Mouse (Mus musculus): ENCODE results near the gene Tspan4.
"Not testable (repeated sequence)": the region's sequence is repeated elsewhere in the genome, so short reads cannot be mapped to it uniquely, and the experiment has no call there.

The Tspan4 gene

GRCm38 (mm10) chr7:141439140-141439679 lies 35.8 kb upstream of the Tspan4 start:
- DNase-seq = no peak

GRCm38 (mm10) chr7:141439811-141440210 lies 35.2 kb upstream of the Tspan4 start:
- DNase-seq = no peak

- peak; percentile 78 for DNase-seq
These were observed 34.4 kb upstream of the Tspan4 start for GRCm38 (mm10) chr7:141440613-141441012.

- DNase-seq = no peak
These were observed 33.6 kb upstream of the Tspan4 start for GRCm38 (mm10) chr7:141441460-141441859.

GRCm38 (mm10) chr7:141442199-141442598 lies 32.8 kb upstream of the Tspan4 start:
- no peak for DNase-seq

GRCm38 (mm10) chr7:141443081-141443821 lies 31.8 kb upstream of the Tspan4 start:
- DNase-seq = no peak

GRCm38 (mm10) chr7:141443828-141444237 lies 31.2 kb upstream of the Tspan4 start, which contains the start of gene Pidd1:
Gene Pidd1 (minus strand): TSS chr7:141444025.
- peak; percentile 85 for DNase-seq

DNA sequence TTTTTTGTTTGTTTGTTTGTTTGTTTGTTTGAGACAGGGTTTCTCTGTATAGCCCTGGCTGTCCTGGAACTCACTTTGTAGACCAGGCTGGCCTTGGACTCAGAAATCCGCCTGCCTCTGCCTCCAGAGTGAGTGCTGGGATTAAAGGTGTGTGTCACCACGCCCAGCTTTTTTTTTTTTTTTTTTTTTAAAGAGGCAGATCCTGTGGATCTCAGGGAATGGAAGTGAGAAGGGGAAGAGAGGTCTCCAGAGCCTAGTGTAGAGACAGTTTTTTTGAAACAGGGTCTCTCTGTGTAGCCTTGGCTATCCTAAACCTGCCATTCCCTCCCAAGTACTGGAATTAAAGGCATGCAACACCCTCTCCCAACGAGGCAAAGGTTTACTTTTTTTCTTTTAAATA lies 28.7 kb upstream of the Tspan4 start:
- not testable (repeated sequence) for DNase-seq

DNA sequence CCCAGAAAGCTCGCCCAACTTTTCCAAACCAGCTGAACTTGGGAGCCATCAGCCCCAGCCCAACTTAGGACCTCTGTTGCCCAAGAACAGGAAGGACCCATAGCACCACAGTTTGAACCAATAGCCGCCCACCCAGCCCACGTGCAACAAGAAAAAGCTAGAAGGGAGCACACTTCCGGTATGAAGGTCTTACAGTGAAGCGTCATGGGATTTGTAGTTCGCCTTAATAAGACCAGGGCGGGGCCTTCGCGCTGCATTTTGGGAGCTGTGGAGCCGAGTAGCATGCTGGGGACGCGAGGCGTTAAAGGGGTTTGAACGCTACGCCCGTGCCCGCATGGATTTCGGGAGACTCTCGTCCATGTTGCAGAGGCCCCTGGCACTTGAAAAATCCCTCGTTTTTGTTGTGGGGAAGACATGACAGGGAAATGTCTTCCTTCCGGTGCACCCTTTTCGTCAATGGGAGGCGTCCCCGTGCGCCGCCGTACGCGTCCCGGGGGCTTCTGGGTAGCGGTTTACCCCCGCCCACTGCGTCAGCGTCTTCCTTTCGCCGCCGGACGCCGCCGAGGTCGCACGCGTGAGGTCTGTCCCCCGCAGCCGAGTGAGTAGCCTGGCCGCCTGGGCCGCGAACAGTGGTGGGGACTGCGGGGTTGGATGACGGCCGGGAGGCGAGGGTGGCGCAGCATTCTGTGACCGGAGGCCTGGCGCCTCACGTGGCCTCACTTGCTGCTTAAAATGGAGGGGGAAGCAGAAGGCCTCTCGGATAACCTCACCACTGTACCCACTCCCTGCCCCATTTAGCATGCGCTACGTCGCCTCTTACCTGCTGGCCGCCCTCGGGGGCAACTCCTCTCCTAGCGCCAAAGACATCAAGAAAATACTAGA lies 27.7 kb upstream of the Tspan4 start, which contains the start of gene Rplp2:
Gene Rplp2 (plus strand): TSS at position 261 of the 882 bp plus-strand sequence.
- peak; percentile 95 for DNase-seq

GRCm38 (mm10) chr7:141451928-141452327 lies 23.1 kb upstream of the Tspan4 start:
- no peak for DNase-seq

- DNase-seq = no peak
These were observed 21.4 kb upstream of the Tspan4 start for GRCm38 (mm10) chr7:141453636-141454035.

DNA sequence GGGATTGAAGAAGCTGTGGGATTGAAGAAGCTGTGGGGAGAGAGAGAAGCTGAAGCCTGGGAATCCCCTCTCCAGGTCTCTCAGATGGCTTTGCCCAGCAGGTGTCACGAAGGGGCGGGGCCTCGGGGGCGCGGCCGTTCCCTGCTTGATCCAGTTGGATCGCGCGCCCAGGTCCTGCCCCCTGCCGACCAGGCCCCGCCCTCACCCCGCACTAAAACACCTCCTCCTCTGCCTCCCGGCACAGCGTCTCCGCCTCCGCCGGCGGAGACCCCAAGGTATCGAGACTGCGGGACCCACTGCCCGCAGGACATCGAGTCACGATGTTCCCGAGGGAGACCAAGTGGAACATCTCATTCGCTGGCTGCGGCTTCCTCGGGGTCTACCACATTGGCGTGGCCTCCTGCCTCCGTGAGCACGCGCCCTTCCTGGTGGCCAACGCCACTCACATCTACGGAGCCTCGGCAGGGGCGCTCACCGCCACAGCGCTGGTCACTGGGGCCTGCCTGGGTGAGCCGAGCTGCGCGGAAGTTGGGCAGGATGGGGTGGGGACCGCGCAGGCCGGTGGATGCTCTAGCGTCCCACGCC lies 20.0 kb upstream of the Tspan4 start, which contains the start of gene Pnpla2:
Gene Pnpla2 (plus strand): TSS at position 232 of the 585 bp plus-strand sequence.
- DNase-seq = peak; percentile 97

DNA sequence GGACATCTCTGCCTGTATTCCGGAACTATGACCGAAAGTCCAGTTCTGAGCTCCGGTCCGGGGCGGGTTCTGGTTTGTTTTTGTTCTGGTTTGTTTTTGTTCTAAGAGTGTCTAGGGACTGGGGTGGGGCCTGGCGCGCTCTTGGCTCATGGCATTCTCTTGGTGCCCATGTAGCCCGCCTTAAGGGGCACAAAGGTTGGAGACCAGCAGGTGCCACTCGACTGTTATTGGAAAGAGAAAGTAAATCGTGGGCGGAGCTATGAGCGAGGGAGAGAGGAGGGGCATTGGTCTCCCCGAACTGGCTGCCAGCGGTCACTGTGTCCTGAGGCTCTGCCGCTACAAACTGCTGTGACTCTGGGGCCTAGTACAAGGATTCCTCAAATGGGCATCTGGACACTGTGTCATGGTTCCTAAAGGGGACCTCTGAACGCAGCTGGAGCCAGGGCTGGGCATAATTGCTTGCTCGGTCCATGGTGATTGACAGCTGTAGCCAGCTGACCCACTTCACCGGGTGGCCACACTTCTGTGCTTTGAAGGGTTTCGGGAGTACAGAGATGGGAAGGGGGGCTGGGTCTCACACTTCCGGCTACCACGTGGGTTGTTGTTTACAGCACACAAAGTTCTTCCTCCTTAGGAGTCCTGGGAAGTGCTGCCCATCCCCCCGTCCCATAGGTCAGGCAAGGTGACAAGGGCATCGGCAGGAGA lies 19.3 kb upstream of the Tspan4 start:
- peak; percentile 89 for DNase-seq

GRCm38 (mm10) chr7:141456739-141457138 lies 18.3 kb upstream of the Tspan4 start:
- DNase-seq = peak; percentile 4

GRCm38 (mm10) chr7:141457236-141457635 lies 17.8 kb upstream of the Tspan4 start:
- DNase-seq = no peak

GRCm38 (mm10) chr7:141457986-141458660 lies 16.9 kb upstream of the Tspan4 start:
- DNase-seq = peak; percentile 73

- no peak for DNase-seq
These were observed 16.4 kb upstream of the Tspan4 start for GRCm38 (mm10) chr7:141458661-141459060.

GRCm38 (mm10) chr7:141459301-141459711 lies 15.7 kb upstream of the Tspan4 start:
- no peak for DNase-seq

DNA sequence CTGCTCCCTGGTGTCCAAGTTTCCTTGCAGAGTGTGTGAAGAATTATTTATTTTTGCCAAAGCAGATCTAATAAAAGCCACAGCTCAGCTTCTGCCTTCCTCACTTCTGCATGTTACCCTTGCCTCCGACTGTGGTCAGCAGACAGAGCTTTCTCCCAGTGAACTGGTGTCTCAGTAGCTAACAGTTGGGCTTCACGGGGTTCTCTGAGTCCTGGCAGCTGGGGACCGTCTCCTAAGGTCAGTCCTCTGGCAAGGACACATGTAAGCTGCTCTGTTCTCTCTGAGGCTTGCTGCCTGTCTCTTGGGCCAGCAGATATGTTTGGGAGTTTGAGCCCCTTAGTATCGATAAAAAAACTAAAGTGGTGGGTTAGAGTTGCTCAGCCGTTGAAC lies 15.0 kb upstream of the Tspan4 start:
- no peak for DNase-seq

DNA sequence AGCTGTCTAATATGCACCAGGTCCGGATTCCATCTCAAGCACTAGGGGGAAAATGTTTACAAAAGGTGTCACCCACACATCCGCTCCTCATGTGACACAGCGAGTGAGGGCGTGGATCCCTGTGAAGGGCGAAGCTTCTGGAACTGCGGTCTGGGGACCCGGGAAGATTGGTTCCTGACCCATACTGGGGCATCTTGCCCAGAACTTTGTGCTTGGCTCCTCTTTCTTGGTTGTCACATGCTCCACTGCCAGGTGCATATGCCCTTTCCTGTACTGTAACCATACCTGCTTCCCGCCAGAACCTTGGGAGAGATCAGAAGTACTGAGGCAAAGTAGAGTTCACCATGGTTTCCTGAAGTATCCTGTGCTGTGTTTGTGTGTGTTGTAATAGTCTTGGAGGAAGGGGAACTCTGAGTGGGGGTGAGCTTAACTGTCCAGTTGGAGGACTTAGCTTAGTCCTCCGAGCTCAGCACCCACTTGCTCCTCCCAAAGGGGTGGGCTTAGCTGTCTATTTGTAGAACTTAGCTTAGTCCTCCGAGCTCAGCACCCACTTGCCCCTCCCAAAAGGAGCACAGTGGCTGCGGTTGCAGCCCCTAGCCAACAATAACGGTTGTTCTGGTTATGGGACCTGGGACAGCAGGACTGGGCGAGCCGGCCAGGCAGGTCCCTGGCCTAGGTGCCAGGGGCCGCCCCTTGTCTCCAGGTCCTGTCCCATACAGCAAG lies 14.5 kb upstream of the Tspan4 start, which contains the start of gene Cracr2b:
Gene Cracr2b (plus strand): TSS at position 704 of the 723 bp plus-strand sequence.
- DNase-seq = no peak

Data from kidney, postnatal 14 days (tissue).